Mouse (Mus musculus): Measurements from ENCODE around the gene Grhpr.
"Not testable (repeated sequence)": the region's sequence is repeated elsewhere in the genome, so short reads cannot be mapped to it uniquely, and the experiment has no call there.

Grhpr gene

DNA sequence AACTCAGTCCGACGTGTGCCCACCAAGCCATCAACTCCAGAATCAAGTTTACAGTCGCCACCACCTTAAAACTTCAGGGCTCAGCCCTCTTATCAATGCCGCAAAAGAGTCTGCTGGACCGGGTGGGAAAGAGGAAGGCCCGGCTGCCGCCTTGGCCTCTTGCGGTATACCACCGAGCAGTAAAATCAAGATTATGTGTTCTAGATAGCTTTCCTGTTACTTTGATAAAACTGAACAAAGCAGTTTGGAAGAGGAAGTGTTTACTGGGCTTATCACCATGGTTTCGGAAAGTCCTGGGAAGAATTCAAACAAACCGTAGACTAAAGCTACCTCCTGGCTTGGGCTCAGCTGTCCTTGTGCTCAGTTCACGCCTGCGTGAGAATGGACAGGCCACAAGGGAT lies 31.8 kb downstream of the Grhpr start:
- DNase-seq (ENCODE audit: extremely low read depth, low read depth): peak; percentile 72

DNA sequence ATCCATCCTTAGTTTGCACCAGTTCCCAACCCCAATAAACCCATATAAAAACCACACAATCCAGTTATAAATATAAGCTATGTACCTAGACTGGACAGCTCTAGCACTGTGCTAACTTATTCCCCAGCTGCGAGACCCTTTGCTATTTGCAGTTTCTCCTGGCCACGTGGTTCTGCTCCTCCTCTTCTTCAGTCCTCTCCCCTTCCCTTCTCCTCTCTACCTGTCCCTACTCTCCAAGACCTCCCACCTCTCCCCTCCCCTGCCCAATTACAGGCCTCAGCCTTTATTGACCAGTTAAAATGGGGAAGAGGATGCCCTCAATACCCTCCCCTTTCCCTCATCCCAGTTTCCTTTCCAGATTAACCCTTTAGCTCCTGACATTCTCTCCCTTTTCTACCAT lies 32.3 kb downstream of the Grhpr start:
- no peak for DNase-seq (ENCODE audit: extremely low read depth, low read depth)

DNA sequence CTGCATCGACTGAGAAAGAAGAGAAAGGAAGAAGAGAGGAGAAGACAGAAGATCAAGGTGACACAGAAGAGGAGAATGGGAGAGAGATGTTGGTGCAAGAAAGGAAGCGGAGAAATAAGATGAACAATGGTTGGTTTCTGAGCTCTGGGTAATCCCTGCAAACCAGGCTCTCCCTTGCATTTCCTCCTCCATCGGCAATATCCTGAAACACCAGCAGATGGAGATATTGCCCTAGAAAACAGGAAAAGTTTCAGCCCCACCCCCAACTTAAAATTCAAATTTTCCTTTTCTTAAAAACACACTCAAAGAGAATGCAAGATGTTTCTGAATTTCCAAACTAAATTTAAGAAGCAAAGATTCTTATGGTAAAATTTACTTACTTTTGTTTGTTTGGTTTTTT lies 34.4 kb downstream of the Grhpr start:
- DNase-seq (ENCODE audit: extremely low read depth, low read depth): no peak

DNA sequence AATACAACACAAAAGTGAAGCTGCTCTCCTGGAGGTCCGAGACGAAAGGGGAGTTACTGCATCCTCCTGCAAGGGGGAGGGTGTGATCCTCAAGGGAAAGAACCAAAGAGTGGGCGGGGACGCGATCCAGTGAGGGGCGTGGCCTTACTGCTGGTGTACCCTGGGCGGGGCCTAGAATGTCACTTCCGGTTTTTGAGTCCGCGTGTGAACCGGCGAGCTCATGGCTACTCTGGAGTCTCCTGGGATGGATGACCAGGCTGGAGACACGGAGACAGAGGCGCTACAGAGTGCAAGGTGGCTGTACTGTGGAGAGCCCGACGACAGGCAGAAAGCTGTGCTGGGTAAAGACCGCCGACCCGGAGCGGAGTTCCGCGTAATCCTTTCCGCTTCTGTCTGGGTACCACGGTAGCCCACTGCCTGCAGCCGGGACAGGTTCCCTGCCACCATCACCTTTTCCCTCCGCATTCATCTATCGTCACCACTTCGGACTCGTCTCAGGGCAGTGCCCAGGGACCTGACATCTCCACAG lies 37.3 kb downstream of the Grhpr start, which contains the start of gene Polr1e:
Polr1e (plus strand) TSS at position 132 of the 529 bp plus-strand sequence.
- peak; percentile 82 for DNase-seq (ENCODE audit: extremely low read depth, low read depth)

- no peak for DNase-seq (ENCODE audit: extremely low read depth, low read depth)
These were observed 37.8 kb downstream of the Grhpr start for GRCm38 (mm10) chr4:45019009-45019408.

DNA sequence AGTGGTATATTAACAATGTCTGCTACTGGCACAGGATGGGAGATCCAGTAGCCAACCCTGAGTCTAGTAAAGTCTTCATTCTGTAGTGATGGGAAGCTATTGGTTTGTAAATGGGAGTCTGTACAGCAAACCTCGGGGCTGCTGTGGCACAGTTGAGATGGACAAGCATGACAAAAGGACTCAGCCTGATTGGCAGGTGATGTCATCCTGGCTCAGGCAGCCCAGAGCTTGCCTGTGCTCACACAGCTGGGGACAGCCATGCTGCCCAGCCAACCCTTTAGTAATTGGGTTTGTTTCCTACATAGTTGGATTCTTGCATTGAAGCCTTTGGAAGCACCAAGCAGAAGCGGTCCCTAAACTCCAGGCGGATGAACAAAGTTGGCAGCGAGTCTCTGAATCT lies 45.3 kb downstream of the Grhpr start:
- no peak for DNase-seq (ENCODE audit: extremely low read depth, low read depth)

- DNase-seq (ENCODE audit: extremely low read depth, low read depth): no peak
These were observed 51.4 kb downstream of the Grhpr start for GRCm38 (mm10) chr4:45032586-45032985.

DNA sequence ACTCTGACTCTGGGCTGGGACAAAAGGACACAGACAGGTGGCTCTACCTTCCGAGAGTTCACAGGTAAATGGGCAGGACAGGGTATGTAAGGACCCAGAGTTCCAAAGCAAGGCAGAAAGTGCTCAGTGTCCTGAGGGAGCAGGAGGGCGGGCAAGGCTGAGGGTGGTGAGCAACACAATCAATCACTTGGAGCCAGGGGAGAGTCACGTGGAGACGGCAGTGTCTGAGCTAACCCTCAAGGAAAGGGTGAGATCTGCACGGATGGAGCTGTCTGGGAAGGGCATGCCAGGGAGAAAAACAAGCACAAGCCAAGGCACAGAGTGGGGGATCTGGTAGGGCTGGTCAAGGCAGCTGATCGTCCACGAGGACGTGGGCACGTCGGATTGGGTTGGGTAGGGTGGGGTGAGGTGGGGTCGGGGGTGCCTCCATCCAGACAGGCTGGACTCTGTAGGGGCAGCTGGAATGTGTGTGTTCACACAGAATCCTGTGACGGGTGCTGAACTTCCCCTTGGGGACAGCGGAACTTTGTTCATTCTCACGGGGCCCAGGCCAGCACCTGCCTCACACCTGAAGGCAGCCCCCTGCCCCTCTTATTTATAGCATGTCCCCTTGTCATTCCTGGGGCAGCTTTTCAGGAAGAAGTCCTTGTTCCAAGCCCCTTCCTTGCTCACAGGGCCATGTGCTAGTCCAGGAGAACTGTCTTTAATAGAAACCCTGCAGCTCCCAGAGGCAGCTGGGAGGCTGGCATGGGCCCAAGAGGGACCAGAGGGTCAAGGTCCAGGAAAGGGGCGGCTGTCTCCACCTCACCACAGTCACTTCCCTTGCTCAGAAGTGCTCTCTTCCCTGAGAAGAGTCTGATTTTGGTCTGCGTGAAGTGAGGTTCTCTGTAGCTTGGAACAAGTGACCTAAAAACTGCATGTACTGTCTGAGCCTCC lies 53.8 kb downstream of the Grhpr start:
- DNase-seq (ENCODE audit: extremely low read depth, low read depth): no peak

DNA sequence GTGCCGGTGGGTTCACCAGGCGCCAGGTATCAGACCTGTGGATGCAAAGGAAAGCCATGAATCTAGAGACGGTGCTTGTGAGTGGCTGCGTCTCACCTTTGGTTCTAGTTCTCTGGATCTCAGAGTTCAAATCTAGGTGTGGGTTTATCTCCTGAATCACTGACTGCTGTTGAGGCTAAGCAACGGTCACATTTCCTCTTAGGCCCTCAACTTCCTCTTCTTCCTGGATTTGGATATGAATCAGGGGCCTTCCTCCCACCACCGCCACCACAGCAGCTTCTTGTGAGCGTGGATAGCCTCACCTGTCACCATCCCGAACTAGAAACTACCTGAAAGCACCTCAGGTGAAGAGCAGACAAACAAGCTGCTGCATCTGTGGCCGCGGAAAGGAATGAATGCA lies 54.9 kb downstream of the Grhpr start:
- DNase-seq (ENCODE audit: extremely low read depth, low read depth): no peak

GRCm38 (mm10) chr4:45036571-45036970 lies 55.4 kb downstream of the Grhpr start:
- no peak for DNase-seq (ENCODE audit: extremely low read depth, low read depth)

GRCm38 (mm10) chr4:45037455-45038410 lies 56.5 kb downstream of the Grhpr start:
- no peak for DNase-seq (ENCODE audit: extremely low read depth, low read depth)

GRCm38 (mm10) chr4:45038879-45039278 lies 57.7 kb downstream of the Grhpr start:
- not testable (repeated sequence) for DNase-seq (ENCODE audit: extremely low read depth, low read depth)

DNA sequence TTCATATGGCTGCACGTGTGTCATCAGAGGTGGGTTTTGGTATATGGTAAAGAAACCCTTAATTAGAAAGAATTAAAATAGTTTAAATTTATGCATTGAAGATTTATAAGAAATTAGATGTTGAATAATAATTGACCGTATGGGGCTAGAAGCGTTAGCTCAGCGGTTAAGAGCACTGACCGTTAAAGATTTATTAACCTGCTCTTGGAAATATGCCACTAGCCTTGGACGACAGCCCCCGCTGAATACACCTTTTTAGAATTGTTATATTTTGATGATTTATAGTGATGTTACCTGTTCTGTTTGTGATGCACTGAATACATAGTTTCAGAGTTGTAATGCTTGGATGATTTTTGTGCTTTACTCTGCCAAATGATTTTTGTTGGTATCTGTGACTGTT lies 58.4 kb downstream of the Grhpr start:
- not testable (repeated sequence) for DNase-seq (ENCODE audit: extremely low read depth, low read depth)

All from MEL-GATA-1-ER (cell line).